Mouse (Mus musculus) small intestine, adult 2 months (tissue): ENCODE results near the gene Rapgef4.

Source experiments
- CTCF ChIP-seq: fragments of 200-500 bp; IDR thresholded peaks from 2 replicates; pipeline ENCODE4 v1.5.1; 2012; ENCODE audit warnings: low read depth, mild to moderate bottlenecking, control low read depth, inconsistent platforms, low read length, moderate library complexity, mixed read lengths; ENCODE audit not compliant: insufficient replicate concordance, insufficient read length; ENCODE audit errors: extremely low read depth
- POLR2A ChIP-seq: fragments of 200-500 bp; IDR thresholded peaks from 2 replicates; pipeline ENCODE4 v1.6.1; 2012; ENCODE audit warnings: low read depth, mild to moderate bottlenecking, control low read depth, inconsistent platforms, low read length, moderate library complexity

- TF ChIP-seq POLR2A (no peak), CTCF (no peak)
These were observed 69.4 kb downstream of the Rapgef4 start for GRCm38 (mm10) chr2:72050451-72050850.
